Mouse (Mus musculus) heart, embryonic 15.5 days (tissue): ENCODE results near the gene Lhx5. TPM values are rescaled to one million over a fixed set of nuclear protein-coding genes. Genes with fewer than 3 reads are reported as not detected.

Experiments used
- ATAC-seq: fragments of 200-750 bp; cut with Nextera tagmentation; replicated peaks from 2 replicates; pipeline ENCODE4 v1.8.0; 2017; ENCODE audit warnings: low read depth, moderate TSS enrichment; ENCODE audit not compliant: insufficient number of reproducible peaks, insufficient read depth, low FRiP score
- H3K27ac ChIP-seq: fragments of 300-500 bp; sonication (generic); 2 replicates; pipeline ENCODE4 v1.5.1; 2015; ENCODE audit warnings: mild to moderate bottlenecking, inconsistent platforms
- H3K27me3 ChIP-seq: fragments of 300-500 bp; sonication (generic); 2 replicates; pipeline ENCODE4 v1.6.1; 2015; ENCODE audit warnings: inconsistent platforms
- H3K36me3 ChIP-seq: fragments of 300-500 bp; sonication (generic); 2 replicates; pipeline ENCODE4 v1.6.1; 2015; ENCODE audit warnings: mild to moderate bottlenecking, inconsistent platforms
- H3K4me1 ChIP-seq: fragments of 300-500 bp; sonication (generic); replicated peaks from 2 replicates; pipeline ENCODE4 v1.6.1; 2015; ENCODE audit warnings: inconsistent platforms
- H3K4me2 ChIP-seq: fragments of 300-500 bp; sonication (generic); 2 replicates; pipeline ENCODE4 v1.6.1; 2015; ENCODE audit warnings: inconsistent platforms, mild to moderate bottlenecking, moderate library complexity
- H3K4me3 ChIP-seq: fragments of 300-500 bp; sonication (generic); 2 replicates; pipeline ENCODE4 v1.5.1; 2015; ENCODE audit warnings: mild to moderate bottlenecking, inconsistent platforms
- H3K9ac ChIP-seq: fragments of 300-500 bp; sonication (generic); 2 replicates; pipeline ENCODE4 v1.6.1; 2015; ENCODE audit warnings: mild to moderate bottlenecking, inconsistent platforms
- H3K9me3 ChIP-seq: fragments of 300-500 bp; sonication (generic); replicated peaks from 2 replicates; pipeline ENCODE4 v1.6.1; 2016; ENCODE audit warnings: inconsistent platforms
- WGBS: fragments of 180-500 bp; shearing (Covaris S2); methylation state at CpG from one replicate; pipeline ENCODE4 v1.1.7; 2015; ENCODE audit warnings: mixed read lengths; 5-methylcytosine and 5-hydroxymethylcytosine counted together
- polyA plus RNA-seq: library from polyadenylated mRNA; unstranded; fragments of >200 nt; fragmentation: Nextera tagmentation; extraction: Ambion mirVana; gene quantifications from 2 replicates; pipeline ENCODE4 v1.2.1, GENCODE M21; 2015

The Lhx5 gene
- polyA plus RNA-seq, 1 experiment from 2014 or later = not detected

DNA sequence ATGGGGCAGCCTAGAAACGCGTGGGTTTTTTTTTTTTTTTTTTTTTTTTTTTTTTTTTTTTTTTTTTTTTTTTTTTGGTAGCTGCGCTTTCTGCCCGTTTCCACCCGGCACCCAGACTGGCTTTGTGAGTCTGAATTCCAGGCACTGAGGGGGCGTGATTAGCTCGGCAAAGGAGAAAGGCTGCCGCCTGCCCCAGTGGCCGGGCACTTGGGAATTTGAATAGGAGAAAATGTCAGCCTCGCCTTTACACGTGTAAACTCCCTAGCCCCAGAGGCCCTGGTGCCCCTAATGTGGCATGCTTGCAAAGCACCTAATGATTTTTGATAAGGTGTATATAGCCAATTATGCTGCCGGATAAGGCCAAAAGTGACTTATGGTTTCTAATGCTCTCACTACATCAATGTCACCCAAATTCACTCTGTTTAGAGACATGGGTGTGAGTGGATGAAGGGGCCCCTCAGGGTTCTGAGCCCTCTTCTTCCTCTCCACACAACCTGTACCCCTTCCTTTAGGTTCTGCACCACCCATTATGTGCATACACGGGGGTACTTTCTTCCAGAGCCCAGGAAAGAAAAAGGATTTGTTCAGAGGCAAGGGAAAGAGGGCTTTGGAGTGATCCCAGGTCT lies 1.7 kb downstream of the Lhx5 start:
- H3K4me1 ChIP-seq = peaks cover 20% of the 10 kb centered on the region
- peaks cover 99% of the 10 kb centered on the region for H3K27me3 ChIP-seq
- no peaks in the 10 kb centered on the region for H3K36me3 ChIP-seq
- WGBS = 2% methylated on average over 13 of the region's 13 CpGs
- no peaks in the 10 kb centered on the region for H3K9me3 ChIP-seq
- no peak for ATAC-seq
- H3K4me3 ChIP-seq = no peak overlapping the region
- H3K4me2 ChIP-seq = no peak overlapping the region
- no peak overlapping the region for H3K27ac ChIP-seq
- no peak overlapping the region for H3K9ac ChIP-seq

GRCm38 (mm10) chr5:120434231-120434735 lies 2.8 kb downstream of the Lhx5 start:
- H3K4me2 ChIP-seq = no peak overlapping the region
- no peak overlapping the region for H3K4me3 ChIP-seq
- WGBS = 5% methylated on average over 21 of the region's 21 CpGs
- no peaks in the 10 kb centered on the region for H3K9me3 ChIP-seq
- H3K4me1 ChIP-seq = peaks cover 25% of the 10 kb centered on the region
- H3K27ac ChIP-seq = no peak overlapping the region
- H3K9ac ChIP-seq = no peak overlapping the region
- no peak for ATAC-seq
- H3K36me3 ChIP-seq = no peaks in the 10 kb centered on the region
- peaks cover 100% of the 10 kb centered on the region for H3K27me3 ChIP-seq

- Histone ChIP-seq H3K9ac (no peak overlapping the region), H3K4me3 (peak overlapping the region; percentile 48; the same call in 1 of the 2 replicates), H3K9me3 (no peaks in the 10 kb centered on the region), H3K27ac (no peak overlapping the region), H3K27me3 (peaks cover 100% of the 10 kb centered on the region), H3K4me1 (peaks cover 33% of the 10 kb centered on the region), H3K4me2 (peak overlapping the region; percentile 76; the same call in 1 of the 2 replicates), H3K36me3 (no peaks in the 10 kb centered on the region)
- no peak for ATAC-seq
- under 1% methylated on average over 44 of the region's 44 CpGs for WGBS
Observed at GRCm38 (mm10) chr5:120435006-120435681, 3.6 kb downstream of the Lhx5 start.

- Histone ChIP-seq H3K36me3 (no peaks in the 10 kb centered on the region), H3K4me3 (peak overlapping the region; percentile 48), H3K27ac (no peak overlapping the region), H3K27me3 (peaks cover 98% of the 10 kb centered on the region), H3K9ac (no peak overlapping the region), H3K9me3 (no peaks in the 10 kb centered on the region), H3K4me1 (peaks cover 36% of the 10 kb centered on the region), H3K4me2 (peak overlapping the region; percentile 76)
- ATAC-seq = no peak
- WGBS = under 1% methylated on average over 47 of the region's 47 CpGs
Observed at GRCm38 (mm10) chr5:120435731-120436501, 4.4 kb downstream of the Lhx5 start.

DNA sequence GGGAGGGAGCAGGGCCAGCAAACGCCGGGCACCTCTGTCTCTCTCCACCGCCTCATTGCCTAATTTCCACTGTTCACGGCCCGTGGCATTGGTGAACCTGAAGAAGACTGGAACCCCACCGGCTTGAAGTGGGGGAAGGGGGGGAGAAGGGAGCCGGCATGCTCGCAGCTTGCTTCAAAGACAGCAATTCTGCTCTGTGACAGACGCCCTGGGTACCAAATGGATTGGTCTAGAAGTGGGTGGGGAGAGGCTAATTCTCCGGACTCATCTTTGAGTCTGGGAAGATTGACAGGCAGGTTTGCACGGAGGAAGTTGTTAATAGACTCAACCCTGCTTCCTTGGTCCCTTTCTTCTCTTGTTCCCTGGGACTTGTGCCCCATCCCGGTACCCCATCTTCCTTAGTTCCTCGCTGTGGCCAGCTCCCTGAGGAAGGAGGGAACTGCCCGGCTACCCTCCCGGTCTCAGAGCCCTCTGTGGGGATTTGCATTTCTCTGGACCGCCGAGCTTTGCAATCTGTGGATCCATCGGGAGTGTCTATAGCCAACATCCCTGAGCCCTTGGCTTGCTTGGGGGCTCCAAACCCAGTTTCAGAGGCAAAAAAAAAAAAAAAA lies 5.5 kb downstream of the Lhx5 start:
- Histone ChIP-seq H3K36me3 (no peaks in the 10 kb centered on the region), H3K9me3 (no peaks in the 10 kb centered on the region), H3K27ac (no peak overlapping the region), H3K4me3 (0 out of 2 replicates have a peak overlapping the region, but pooled peaks have one; percentile 2), H3K4me1 (peaks cover 31% of the 10 kb centered on the region), H3K4me2 (no peak overlapping the region), H3K27me3 (peaks cover 93% of the 10 kb centered on the region), H3K9ac (no peak overlapping the region)
- no peak for ATAC-seq
- WGBS = under 1% methylated on average over 18 of the region's 18 CpGs

DNA sequence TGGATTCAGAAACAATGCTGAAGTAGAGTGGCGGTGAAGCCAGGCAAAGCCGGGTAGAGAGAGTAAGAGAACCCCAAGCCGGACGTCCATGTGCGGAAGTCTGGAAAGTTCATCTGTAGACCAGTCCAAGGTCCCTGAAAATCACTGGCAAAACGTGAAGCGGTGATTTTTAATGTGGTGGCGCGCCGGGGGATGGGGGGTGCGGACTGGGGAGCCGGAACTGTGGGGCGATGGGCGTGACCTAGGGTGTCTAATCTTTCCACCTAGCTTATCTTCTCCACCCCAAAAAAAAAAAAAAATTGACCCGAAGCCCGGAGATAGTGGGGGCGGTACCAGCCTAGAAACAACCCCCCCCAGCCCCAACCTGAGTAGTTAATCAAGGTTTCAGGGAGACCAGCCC lies 6.0 kb downstream of the Lhx5 start:
- no peak overlapping the region for H3K9ac ChIP-seq
- H3K4me3 ChIP-seq = peak overlapping the region; percentile 15; the same call in 1 of the 2 replicates
- H3K27ac ChIP-seq = no peak overlapping the region
- H3K36me3 ChIP-seq = no peaks in the 10 kb centered on the region
- no peak for ATAC-seq
- H3K9me3 ChIP-seq = no peaks in the 10 kb centered on the region
- H3K27me3 ChIP-seq = peaks cover 93% of the 10 kb centered on the region
- 2% methylated on average over 17 of the region's 17 CpGs for WGBS
- H3K4me2 ChIP-seq = no peak overlapping the region
- H3K4me1 ChIP-seq = peaks cover 31% of the 10 kb centered on the region

GRCm38 (mm10) chr5:120437986-120438385 lies 6.5 kb downstream of the Lhx5 start:
- Histone ChIP-seq H3K27ac (no peak overlapping the region), H3K9me3 (no peaks in the 10 kb centered on the region), H3K36me3 (no peaks in the 10 kb centered on the region), H3K4me2 (peak overlapping the region; percentile 36), H3K9ac (no peak overlapping the region), H3K4me1 (peaks cover 31% of the 10 kb centered on the region), H3K4me3 (peak overlapping the region; percentile 15), H3K27me3 (peaks cover 93% of the 10 kb centered on the region)
- ATAC-seq = no peak
- WGBS = under 1% methylated on average over 33 of the region's 33 CpGs

DNA sequence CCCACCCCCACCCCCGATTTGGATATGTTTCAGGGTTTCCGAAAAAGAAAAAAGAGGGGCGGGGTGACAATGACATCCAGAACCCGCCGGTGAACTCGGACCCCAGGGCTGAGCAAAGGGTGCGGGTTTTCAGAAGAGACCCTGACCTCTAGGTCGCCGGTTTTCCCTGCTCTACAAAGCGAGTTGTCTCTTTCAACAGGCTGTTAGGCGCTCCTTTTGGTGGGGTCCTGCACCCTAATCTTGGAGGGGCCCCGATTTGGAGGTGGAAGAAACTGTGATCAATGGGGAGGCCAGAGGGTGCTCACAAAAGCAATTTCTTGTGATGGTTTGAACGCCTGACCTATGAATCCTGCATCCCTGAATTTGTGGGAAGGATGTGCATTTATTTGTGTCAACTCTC lies 7.0 kb downstream of the Lhx5 start:
- Histone ChIP-seq H3K27me3 (peaks cover 93% of the 10 kb centered on the region), H3K4me3 (no peak overlapping the region), H3K27ac (no peak overlapping the region), H3K9ac (no peak overlapping the region), H3K4me1 (peaks cover 31% of the 10 kb centered on the region), H3K4me2 (no peak overlapping the region), H3K9me3 (no peaks in the 10 kb centered on the region), H3K36me3 (no peaks in the 10 kb centered on the region)
- under 1% methylated on average over 13 of the region's 13 CpGs for WGBS
- no peak for ATAC-seq

DNA sequence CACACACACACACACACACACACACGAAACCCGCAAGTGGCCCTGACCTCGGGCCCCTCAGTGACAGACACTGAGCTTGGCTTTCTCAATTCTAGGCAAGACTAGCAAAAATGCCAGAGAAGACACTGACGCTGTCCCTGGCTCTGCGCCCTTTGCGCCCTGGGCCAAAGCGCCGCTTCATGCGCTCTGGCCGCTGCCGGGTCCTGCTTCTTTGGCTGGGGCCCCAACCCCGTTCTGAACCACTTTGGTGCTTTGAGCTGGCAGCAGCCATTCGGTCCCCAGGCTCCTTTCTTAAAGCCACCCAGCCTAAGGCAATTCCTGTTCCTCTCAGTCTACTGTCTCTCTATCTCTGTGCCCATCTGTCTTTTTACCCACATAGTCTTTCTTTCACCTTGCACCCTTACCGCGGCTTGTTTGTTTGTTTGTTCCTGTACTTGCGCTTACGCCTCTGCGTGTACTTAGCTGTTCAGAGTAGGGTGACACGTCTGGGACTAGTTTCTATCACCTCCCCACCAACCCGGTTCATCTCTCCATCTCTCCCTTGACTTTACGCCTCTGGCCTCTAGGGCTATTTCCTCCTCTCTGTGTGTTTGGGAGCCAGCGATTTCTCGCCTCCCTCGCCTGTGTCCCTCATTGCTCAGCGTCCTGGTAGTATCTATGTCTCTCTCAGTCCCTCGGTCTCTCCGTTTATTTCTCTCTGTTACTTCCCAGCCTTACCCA lies 7.7 kb downstream of the Lhx5 start:
- H3K36me3 ChIP-seq = no peaks in the 10 kb centered on the region
- peaks cover 93% of the 10 kb centered on the region for H3K27me3 ChIP-seq
- no peak overlapping the region for H3K9ac ChIP-seq
- peaks cover 31% of the 10 kb centered on the region for H3K4me1 ChIP-seq
- 2% methylated on average over 27 of the region's 27 CpGs for WGBS
- no peaks in the 10 kb centered on the region for H3K9me3 ChIP-seq
- no peak overlapping the region for H3K27ac ChIP-seq
- peak overlapping the region; percentile 47 for H3K4me3 ChIP-seq
- ATAC-seq = no peak
- H3K4me2 ChIP-seq = peak overlapping the region; percentile 68

DNA sequence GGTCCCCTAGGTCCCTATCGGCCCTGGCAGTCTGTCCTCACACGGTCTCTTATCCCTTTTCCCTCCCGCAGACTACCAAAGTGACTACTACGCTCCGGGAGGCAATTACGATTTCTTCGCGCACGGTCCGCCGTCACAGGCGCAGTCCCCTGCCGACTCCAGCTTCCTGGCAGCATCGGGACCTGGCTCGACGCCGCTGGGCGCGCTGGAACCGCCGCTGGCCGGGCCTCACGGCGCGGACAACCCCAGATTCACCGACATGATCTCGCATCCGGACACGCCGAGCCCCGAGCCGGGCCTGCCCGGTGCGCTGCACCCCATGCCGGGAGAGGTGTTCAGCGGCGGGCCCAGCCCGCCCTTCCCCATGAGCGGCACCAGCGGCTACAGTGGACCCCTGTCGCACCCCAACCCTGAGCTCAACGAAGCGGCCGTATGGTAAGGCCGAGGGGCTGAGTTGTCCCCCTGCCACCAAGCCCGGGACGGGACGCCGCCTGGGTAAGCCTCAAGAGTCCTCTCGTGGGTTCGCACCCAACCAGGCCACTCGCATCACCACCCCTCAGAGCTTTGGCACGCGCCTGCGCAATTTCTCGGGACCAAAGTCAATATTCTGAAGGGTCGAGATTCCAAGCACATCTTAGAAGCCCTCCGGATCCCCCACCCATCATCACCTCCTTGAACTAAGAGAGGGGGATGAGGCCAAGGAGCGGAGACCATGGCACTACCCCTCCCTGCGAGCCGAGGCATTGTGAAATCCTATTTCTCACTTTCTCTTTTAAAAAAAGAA lies 8.6 kb downstream of the Lhx5 start:
- H3K4me3 ChIP-seq = peak overlapping the region; percentile 47
- no peak for ATAC-seq
- H3K27ac ChIP-seq = no peak overlapping the region
- no peaks in the 10 kb centered on the region for H3K9me3 ChIP-seq
- peak overlapping the region; percentile 68 for H3K4me2 ChIP-seq
- 1% methylated on average over 61 of the region's 61 CpGs for WGBS
- H3K36me3 ChIP-seq = no peaks in the 10 kb centered on the region
- peaks cover 31% of the 10 kb centered on the region for H3K4me1 ChIP-seq
- 0 out of 2 replicates have a peak overlapping the region, but pooled peaks have one; percentile 6 for H3K9ac ChIP-seq
- peaks cover 89% of the 10 kb centered on the region for H3K27me3 ChIP-seq
